Mouse (Mus musculus) kidney, postnatal 0 days (tissue): Measurements from ENCODE around the gene Adgrf5. TPM values are rescaled to one million over a fixed set of nuclear protein-coding genes. Genes with fewer than 3 reads are reported as not detected.
"Not testable (repeated sequence)": the region's sequence is repeated elsewhere in the genome, so short reads cannot be mapped to it uniquely, and the experiment has no call there.

ENCODE experiments used
- ATAC-seq: fragments of 200-750 bp; cut with Nextera tagmentation; replicated peaks from 2 replicates; pipeline ENCODE4 v1.8.0; 2017; ENCODE audit warnings: low read depth, moderate number of reproducible peaks, moderate TSS enrichment, moderate library complexity; ENCODE audit not compliant: low FRiP score
- DNase-seq: peaks from one replicate; pipeline ENCODE4 v3.0.0-alpha.2; 2016; ENCODE audit warnings: low spot score
- H3K27ac ChIP-seq: fragments of 300-500 bp; sonication (generic); 2 replicates; pipeline ENCODE4 v1.5.1; 2014; ENCODE audit warnings: mild to moderate bottlenecking
- H3K27me3 ChIP-seq: fragments of 300-500 bp; sonication (generic); 2 replicates; pipeline ENCODE4 v1.6.1; 2014; ENCODE audit warnings: low read length, mixed read lengths; ENCODE audit not compliant: insufficient read depth
- H3K36me3 ChIP-seq: fragments of 300-500 bp; sonication (generic); 2 replicates; pipeline ENCODE4 v1.6.1; 2014; ENCODE audit warnings: low read length, mixed read lengths; ENCODE audit not compliant: insufficient read depth
- H3K4me1 ChIP-seq: fragments of 300-500 bp; sonication (generic); replicated peaks from 2 replicates; pipeline ENCODE4 v1.6.1; 2014; ENCODE audit warnings: antibody characterized with exemption, low read length, mixed read lengths; ENCODE audit not compliant: insufficient read depth
- H3K4me2 ChIP-seq: fragments of 300-500 bp; sonication (generic); 2 replicates; pipeline ENCODE4 v1.6.1; 2014; ENCODE audit warnings: mild to moderate bottlenecking, low read length, moderate library complexity, mixed read lengths
- H3K4me3 ChIP-seq: fragments of 300-500 bp; sonication (generic); replicated peaks from 2 replicates; pipeline ENCODE4 v1.5.1; 2014; ENCODE audit warnings: low read depth, low read length
- H3K9ac ChIP-seq: fragments of 300-500 bp; sonication (generic); 2 replicates; pipeline ENCODE4 v1.6.1; 2014; ENCODE audit warnings: low read depth, low read length
- H3K9me3 ChIP-seq: fragments of 300-500 bp; sonication (generic); replicated peaks from 2 replicates; pipeline ENCODE4 v1.6.1; 2016; ENCODE audit warnings: low read length, inconsistent platforms, mixed read lengths
- CTCF ChIP-seq: IDR thresholded peaks from 2 replicates; pipeline ENCODE4 v1.5.1; 2016; ENCODE audit warnings: antibody characterized with exemption, low read depth, mild to moderate bottlenecking, moderate library complexity
- WGBS: fragments of 180-500 bp; shearing (Covaris S2); extraction: QIAGEN DNeasy Blood & Tissue Kit; methylation state at CpG from one replicate; pipeline ENCODE4 v1.1.7; 2014; 5-methylcytosine and 5-hydroxymethylcytosine counted together
- polyA plus RNA-seq: library from polyadenylated mRNA; unstranded; fragments of >200 nt; fragmentation: Nextera tagmentation; extraction: Ambion mirVana; gene quantifications from 2 replicates; pipeline ENCODE4 v1.2.1, GENCODE M21; 2015

Adgrf5 gene
- polyA plus RNA-seq, 1 experiment from 2014 or later: 15.4 TPM

GRCm38 (mm10) chr17:43488439-43489151 is 128.3 kb downstream of the Adgrf5 start:
- 93% methylated on average over 2 of the region's 2 CpGs for WGBS
- TF ChIP-seq CTCF: no peak
- ATAC-seq: no peak

GRCm38 (mm10) chr17:43490371-43490770 is 130.1 kb downstream of the Adgrf5 start:
- not testable (repeated sequence) for H3K36me3 ChIP-seq, DNase-seq, H3K4me1 ChIP-seq, H3K9ac ChIP-seq, H3K27me3 ChIP-seq, ATAC-seq, H3K9me3 ChIP-seq, H3K27ac ChIP-seq, H3K4me3 ChIP-seq, H3K4me2 ChIP-seq
- WGBS: 81% methylated on average over 6 of the region's 10 CpGs

More at GRCm38 (mm10) chr17:43488439-43489151, 128.3 kb downstream of the Adgrf5 start:
- H3K27me3 ChIP-seq: no peaks in the 10 kb centered on the region
- no peak overlapping the region for H3K4me3 ChIP-seq
- no peak overlapping the region for H3K4me2 ChIP-seq
- H3K9ac ChIP-seq: no peak overlapping the region
- DNase-seq: no peak
- no peaks in the 10 kb centered on the region for H3K4me1 ChIP-seq
- no peaks in the 10 kb centered on the region for H3K9me3 ChIP-seq
- no peak overlapping the region for H3K27ac ChIP-seq
- H3K36me3 ChIP-seq: no peaks in the 10 kb centered on the region

DNA sequence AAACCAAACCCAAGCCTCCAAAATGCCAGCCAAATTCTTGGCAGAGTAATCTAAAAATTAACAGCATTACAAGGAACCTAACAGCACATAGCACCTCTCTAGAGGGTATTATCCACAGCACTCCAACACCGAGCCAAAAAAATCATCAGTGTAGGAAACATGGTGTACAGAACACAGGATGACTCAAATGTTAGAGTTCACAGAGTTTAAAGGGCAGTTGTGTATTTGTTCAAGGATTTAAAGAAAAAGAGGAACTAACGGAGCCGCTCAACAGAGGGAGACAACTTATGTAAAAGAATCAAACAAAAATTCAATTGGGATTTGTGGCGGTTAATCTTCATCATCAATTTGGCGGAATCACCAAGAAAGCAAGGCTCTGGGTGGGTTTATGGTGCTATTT is 135.3 kb downstream of the Adgrf5 start:
- Histone ChIP-seq H3K27me3 (no peaks in the 10 kb centered on the region), H3K4me1 (no peaks in the 10 kb centered on the region), H3K36me3 (no peaks in the 10 kb centered on the region), H3K4me2 (no peak overlapping the region), H3K27ac (no peak overlapping the region), H3K9ac (no peak overlapping the region), H3K4me3 (no peak overlapping the region), H3K9me3 (no peaks in the 10 kb centered on the region)
- WGBS: 91% methylated on average over 5 of the region's 5 CpGs
- DNase-seq (no peak), ATAC-seq (no peak)
- TF ChIP-seq CTCF: no peak

DNA sequence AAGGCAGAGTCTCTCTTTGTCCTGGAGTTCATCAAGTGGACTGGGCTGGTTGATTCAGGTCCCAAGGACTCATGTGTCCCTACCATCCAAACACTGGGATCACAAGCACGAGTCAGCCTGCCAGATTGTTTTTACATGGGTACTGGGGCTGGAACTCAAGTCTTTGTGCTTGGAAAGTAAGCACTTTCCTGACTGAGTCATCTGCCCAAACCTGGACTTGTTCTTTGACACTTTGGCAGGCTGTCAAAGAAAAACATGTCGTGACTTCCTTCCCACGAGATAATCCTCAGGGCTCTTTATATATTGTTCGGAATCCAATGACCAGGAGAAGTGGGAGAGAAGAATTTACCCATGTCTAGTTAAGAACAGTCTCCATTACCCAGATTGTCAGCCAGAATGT is 137.3 kb downstream of the Adgrf5 start:
- H3K9ac ChIP-seq: no peak overlapping the region
- WGBS: 68% methylated on average over 4 of the region's 4 CpGs
- no peak overlapping the region for H3K27ac ChIP-seq
- no peak for TF ChIP-seq CTCF
- no peak for DNase-seq
- no peaks in the 10 kb centered on the region for H3K27me3 ChIP-seq
- H3K9me3 ChIP-seq: no peaks in the 10 kb centered on the region
- H3K4me1 ChIP-seq: no peaks in the 10 kb centered on the region
- ATAC-seq: no peak
- no peak overlapping the region for H3K4me2 ChIP-seq
- no peak overlapping the region for H3K4me3 ChIP-seq
- H3K36me3 ChIP-seq: no peaks in the 10 kb centered on the region

GRCm38 (mm10) chr17:43500513-43500912 is 140.3 kb downstream of the Adgrf5 start:
- H3K4me1 ChIP-seq: no peaks in the 10 kb centered on the region
- H3K36me3 ChIP-seq: no peaks in the 10 kb centered on the region
- ATAC-seq (peak; percentile 61), DNase-seq (peak; percentile 12)
- no peak for TF ChIP-seq CTCF
- no peak overlapping the region for H3K9ac ChIP-seq
- H3K4me2 ChIP-seq: no peak overlapping the region
- 0 out of 2 replicates have a peak overlapping the region, but pooled peaks have one; percentile 36 for H3K27ac ChIP-seq
- WGBS: 54% methylated on average over 1 of the region's 1 CpGs
- no peak overlapping the region for H3K4me3 ChIP-seq
- H3K9me3 ChIP-seq: no peaks in the 10 kb centered on the region
- no peaks in the 10 kb centered on the region for H3K27me3 ChIP-seq

- DNase-seq (no peak), ATAC-seq (no peak)
- Histone ChIP-seq H3K36me3 (no peaks in the 10 kb centered on the region), H3K27ac (no peak overlapping the region; the same call in 1 of the 2 replicates), H3K4me1 (no peaks in the 10 kb centered on the region), H3K9me3 (no peaks in the 10 kb centered on the region), H3K4me3 (no peak overlapping the region), H3K9ac (no peak overlapping the region), H3K4me2 (peak overlapping the region; percentile 13; the same call in 1 of the 2 replicates), H3K27me3 (no peaks in the 10 kb centered on the region)
- WGBS: 66% methylated on average over 3 of the region's 3 CpGs
- no peak for TF ChIP-seq CTCF
Measured at GRCm38 (mm10) chr17:43501223-43501622, 141.0 kb downstream of the Adgrf5 start.

DNA sequence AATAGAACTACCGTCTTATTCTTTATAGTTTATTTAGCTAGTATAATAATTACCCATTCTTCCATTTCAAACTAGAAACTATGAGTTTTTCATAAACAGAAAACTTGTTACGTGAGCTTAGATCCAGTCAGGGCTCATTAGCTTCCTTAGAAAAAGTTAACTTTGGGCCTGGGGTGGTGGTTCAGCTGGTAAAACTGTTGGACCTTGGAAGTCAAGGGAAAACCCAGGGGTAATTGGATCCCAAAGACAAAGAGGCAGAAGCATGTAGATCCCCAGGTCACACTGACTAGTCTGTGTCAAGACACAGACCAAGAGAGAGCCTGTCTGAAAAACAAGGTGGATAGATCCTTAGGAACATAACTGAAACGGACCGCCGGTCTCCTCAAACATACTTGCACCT is 141.4 kb downstream of the Adgrf5 start:
- no peak for ATAC-seq
- Histone ChIP-seq H3K36me3 (no peaks in the 10 kb centered on the region), H3K4me3 (peak overlapping the region; percentile 0; the same call in 1 of the 2 replicates), H3K4me2 (no peak overlapping the region), H3K27ac (0 out of 2 replicates have a peak overlapping the region, but pooled peaks have one; percentile 26), H3K9ac (no peak overlapping the region), H3K9me3 (no peaks in the 10 kb centered on the region), H3K27me3 (no peaks in the 10 kb centered on the region), H3K4me1 (no peaks in the 10 kb centered on the region)
- WGBS: 80% methylated on average over 5 of the region's 5 CpGs
- TF ChIP-seq CTCF: no peak
- DNase-seq: no peak
